In genomic region chr3:64844665-64845064, GRCm38 (mm10) we compare ENCODE assay signal across 13 mouse cellular contexts. TPM values are rescaled to one million over a fixed set of nuclear protein-coding genes. Genes with fewer than 3 reads are reported as not detected.
"Had no signal": no experiment of that assay in that cellular context is flagged by ENCODE, and none has a peak within 500 bp of the region (broad histone marks: within the 10 kb centered on the region; RNA-seq: fewer than 3 reads in every experiment).

Vmn2r7 (minus strand) TSS chr3:64844765.

RNA-seq across cellular contexts. Expression of gene Vmn2r7, which starts in this region (rescaled TPM):
- polyA plus RNA-seq: neural tube, embryonic 12.5 days; neural tube, embryonic 13.5 days; neural tube, embryonic 14.5 days; neural tube, embryonic 15.5 days; small intestine, adult 2 months; spleen, adult 2 months; stomach, embryonic 14.5 days; stomach, embryonic 15.5 days; stomach, embryonic 16.5 days; stomach, postnatal 0 days; thymus, adult 2 months; thymus, postnatal 0 days; urinary bladder, adult 2 months had no signal
